ENCODE assay signal across 36 mouse cellular contexts in genomic region chr12:110726428-110726827, GRCm38 (mm10). TPM values are rescaled to one million over a fixed set of nuclear protein-coding genes. Genes with fewer than 3 reads are reported as not detected.
DNase-seq lines count a peak whose midpoint lies in the region; ATAC-seq and TF ChIP-seq lines count a peak whose summit lies in the region.
"Had no signal": no experiment of that assay in that cellular context is flagged by ENCODE, and none has a peak within 500 bp of the region (broad histone marks: within the 10 kb centered on the region; RNA-seq: fewer than 3 reads in every experiment).

No protein-coding gene starts in this region.

- WGBS in liver, postnatal 0 days (ENCODE audit: insufficient replicate concordance): 32% methylated on average over 1 of the region's 1 CpGs
- WGBS in hindbrain, embryonic 12.5 days: 58% methylated on average over 1 of the region's 1 CpGs
- WGBS in kidney, embryonic 14.5 days: 54% methylated on average over 1 of the region's 1 CpGs

- H3K27me3 ChIP-seq in liver, postnatal 0 days (ENCODE audit: insufficient read depth, low read length): no peaks in the 10 kb centered on the region
- H3K27me3 ChIP-seq in ES-Bruce4 (ENCODE audit: control insufficient read depth, insufficient read depth, low read length, poor library complexity, severe bottlenecking): no peaks in the 10 kb centered on the region
- peaks cover 3% of the 10 kb centered on the region; the same call in 1 of the 2 replicates for H3K27me3 ChIP-seq in hindbrain, embryonic 12.5 days
- no peaks in the 10 kb centered on the region for H3K27me3 ChIP-seq in kidney, embryonic 14.5 days (ENCODE audit: control insufficient read depth, insufficient read depth, low read length)
- H3K27me3 ChIP-seq: embryonic facial prominence, embryonic 15.5 days; heart, embryonic 15.5 days; intestine, embryonic 15.5 days; Patski had no signal

- no peak for ATAC-seq in liver, postnatal 0 days
- ATAC-seq in megakaryocyte-erythroid progenitor cell, adult 5-6 weeks (replicated peaks; ENCODE audit: low FRiP score, low TSS enrichment, poor library complexity, severe bottlenecking): peak; percentile 67; the same call in 1 of the 2 replicates
- ATAC-seq in hindbrain, embryonic 12.5 days (ENCODE audit: low FRiP score): no peak
- no peak for ATAC-seq in kidney, embryonic 14.5 days (ENCODE audit: low FRiP score, low TSS enrichment)
- ATAC-seq: activated CD4-positive, CD25-positive, alpha-beta regulatory T cell, adult 4 months; forebrain, embryonic 14.5 days; forebrain, postnatal 0 days; hindbrain, embryonic 16.5 days; intestine, embryonic 15.5 days; Patski had no signal

- no peak for DNase-seq in liver, postnatal 0 days
- DNase-seq in liver: no peak
- peak; percentile 75 for DNase-seq in R1 (ENCODE audit: low read depth, low spot score)
- no peak for DNase-seq in heart, postnatal 25 days (ENCODE audit: low spot score)
- DNase-seq: adrenal gland, postnatal 10 days; adrenal gland, postnatal 36 days; cerebellum, adult 11 months; cerebellum, adult 2 months; cerebellum, adult 9-11 months; cerebellum, postnatal 25 days; forebrain, postnatal 0 days; gastrocnemius, adult 2 months; gastrocnemius, postnatal 14 days; heart, adult 11 months; heart, postnatal 10 days; kidney, adult 2 months had no signal

- no peak overlapping the region for H3K9ac ChIP-seq in liver, postnatal 0 days (replicated peaks)
- no peak overlapping the region for H3K9ac ChIP-seq in ES-Bruce4 (ENCODE audit: low read depth, poor library complexity, severe bottlenecking)
- H3K9ac ChIP-seq in hindbrain, embryonic 12.5 days: no peak overlapping the region
- H3K9ac ChIP-seq in kidney, embryonic 14.5 days (ENCODE audit: low read depth, low read length): no peak overlapping the region
- H3K9ac ChIP-seq: embryonic facial prominence, embryonic 12.5 days; embryonic facial prominence, embryonic 15.5 days; forebrain, postnatal 0 days; heart, embryonic 15.5 days; hindbrain, embryonic 13.5 days; intestine, embryonic 15.5 days had no signal

- no peak overlapping the region for H3K4me2 ChIP-seq in liver, postnatal 0 days (ENCODE audit: low read depth, low read length)
- H3K4me2 ChIP-seq in hindbrain, embryonic 12.5 days (replicated peaks): no peak overlapping the region
- H3K4me2 ChIP-seq in kidney, embryonic 14.5 days (replicated peaks; ENCODE audit: low read depth, low read length): no peak overlapping the region
- H3K4me2 ChIP-seq: embryonic facial prominence, embryonic 12.5 days; embryonic facial prominence, embryonic 15.5 days; heart, embryonic 11.5 days; heart, embryonic 15.5 days; hindbrain, embryonic 13.5 days; intestine, embryonic 15.5 days had no signal

- H3K4me1 ChIP-seq in liver, postnatal 0 days (ENCODE audit: insufficient read depth): no peaks in the 10 kb centered on the region
- H3K4me1 ChIP-seq in ES-Bruce4 (ENCODE audit: control insufficient read depth, insufficient read depth, low read length): peaks cover 2% of the 10 kb centered on the region
- no peaks in the 10 kb centered on the region for H3K4me1 ChIP-seq in hindbrain, embryonic 12.5 days
- H3K4me1 ChIP-seq in kidney, embryonic 14.5 days (ENCODE audit: control insufficient read depth, insufficient read depth, low read length): no peaks in the 10 kb centered on the region
- H3K4me1 ChIP-seq: embryonic facial prominence, embryonic 15.5 days; heart, embryonic 15.5 days; hindbrain, embryonic 13.5 days; intestine, embryonic 15.5 days had no signal

- no peaks in the 10 kb centered on the region for H3K36me3 ChIP-seq in liver, postnatal 0 days (replicated peaks; ENCODE audit: insufficient read depth, low read length)
- H3K36me3 ChIP-seq in ES-Bruce4 (ENCODE audit: control insufficient read depth, insufficient read depth, low read length, poor library complexity, severe bottlenecking): no peaks in the 10 kb centered on the region
- H3K36me3 ChIP-seq in hindbrain, embryonic 12.5 days: no peaks in the 10 kb centered on the region
- no peaks in the 10 kb centered on the region for H3K36me3 ChIP-seq in kidney, embryonic 14.5 days (ENCODE audit: control insufficient read depth, insufficient read depth, low read length)
- H3K36me3 ChIP-seq: embryonic facial prominence, embryonic 12.5 days; embryonic facial prominence, embryonic 15.5 days; heart, embryonic 15.5 days; hindbrain, embryonic 13.5 days; intestine, embryonic 15.5 days had no signal

- intact Hi-C loops in heart, postnatal 25 days (cut with DNase I): no loop called here

- H3K9me3 ChIP-seq in liver, postnatal 0 days (ENCODE audit: low read length): no peaks in the 10 kb centered on the region
- peaks cover 11% of the 10 kb centered on the region for H3K9me3 ChIP-seq in ES-Bruce4 (replicated peaks; ENCODE audit: control insufficient read depth, insufficient read depth, low read length, poor library complexity, severe bottlenecking)
- H3K9me3 ChIP-seq in hindbrain, embryonic 12.5 days (replicated peaks): no peaks in the 10 kb centered on the region
- H3K9me3 ChIP-seq in kidney, embryonic 14.5 days (ENCODE audit: control insufficient read depth, low read length): no peaks in the 10 kb centered on the region
- H3K9me3 ChIP-seq: embryonic facial prominence, embryonic 12.5 days; embryonic facial prominence, embryonic 15.5 days; heart, embryonic 15.5 days; hindbrain, embryonic 13.5 days; intestine, embryonic 15.5 days had no signal

- no peak overlapping the region for H3K27ac ChIP-seq in liver, postnatal 0 days (ENCODE audit: low read depth)
- no peak overlapping the region for H3K27ac ChIP-seq in ES-Bruce4 (ENCODE audit: insufficient read depth, low read length)
- H3K27ac ChIP-seq in hindbrain, embryonic 12.5 days: no peak overlapping the region
- H3K27ac ChIP-seq in kidney, embryonic 14.5 days (ENCODE audit: low read depth, low read length): no peak overlapping the region
- H3K27ac ChIP-seq: embryonic facial prominence, embryonic 12.5 days; embryonic facial prominence, embryonic 15.5 days; gastrocnemius, adult 2 months; heart, embryonic 15.5 days; hindbrain, embryonic 13.5 days; intestine, embryonic 15.5 days had no signal

- TF ChIP-seq POLR2A in ES-Bruce4 (IDR thresholded peaks at IDR 0.05; ENCODE audit: insufficient read depth, low read length): no peak

- no peak for TF ChIP-seq EP300 in liver, postnatal 0 days (IDR thresholded peaks at IDR 0.05; ENCODE audit: low read depth)
- no peak for TF ChIP-seq EP300 in ES-Bruce4 (IDR thresholded peaks at IDR 0.05; ENCODE audit: insufficient read depth, low read depth, low read length)

- TF ChIP-seq CTCF in liver, postnatal 0 days (IDR thresholded peaks at IDR 0.05; ENCODE audit: low read depth): peak; percentile 13; the same call in 1 of the 2 replicates
- peak; percentile 3 for TF ChIP-seq CTCF in ES-Bruce4 (IDR thresholded peaks at IDR 0.05; ENCODE audit: low read depth, low read length)

- H3K4me3 ChIP-seq in liver, postnatal 0 days (ENCODE audit: low read depth, low read length): no peak overlapping the region
- no peak overlapping the region for H3K4me3 ChIP-seq in ES-Bruce4 (ENCODE audit: low read depth, low read length)
- H3K4me3 ChIP-seq in hindbrain, embryonic 12.5 days: no peak overlapping the region
- H3K4me3 ChIP-seq in kidney, embryonic 14.5 days (ENCODE audit: low read length): no peak overlapping the region
- H3K4me3 ChIP-seq: embryonic facial prominence, embryonic 12.5 days; embryonic facial prominence, embryonic 15.5 days; gastrocnemius, adult 2 months; heart, embryonic 15.5 days; hindbrain, embryonic 13.5 days; intestine, embryonic 15.5 days had no signal

RNA-seq across cellular contexts. Expression of gene Wdr20, which starts 11.3 kb away (rescaled TPM):
- polyA plus RNA-seq in liver, postnatal 0 days (2015; fragmentation: Nextera tagmentation; extraction: Ambion mirVana): 6.4 and 7.0 TPM in 2 replicates
- polyA plus RNA-seq in ES-Bruce4 (2011; ENCODE audit: insufficient read depth, insufficient read length, low read depth, missing spikeins): 32.7 and 36.4 TPM in 2 replicates
- total RNA-seq in megakaryocyte-erythroid progenitor cell, adult 5-6 weeks (2014; fragmentation: Nextera tagmentation): 19.0 and 42.1 TPM in 2 replicates
- total RNA-seq in megakaryocyte-erythroid progenitor cell, adult 5-6 weeks (2017): 29.1 and 29.5 TPM in 2 replicates
- polyA plus RNA-seq in hindbrain, embryonic 12.5 days (2016; fragmentation: Nextera tagmentation; extraction: Ambion mirVana): 31.3 and 32.9 TPM in 2 replicates
- total RNA-seq in heart, postnatal 25 days (2021): 10 to 100 TPM; 27.9 to 28.6 TPM
- polyA plus RNA-seq in kidney, embryonic 14.5 days (2014; fragmentation: Nextera tagmentation; extraction: Ambion mirVana): 17.8 and 24.5 TPM in 2 replicates

RNA-seq across cellular contexts. Expression of gene Hsp90aa1, which starts 23.9 kb away (rescaled TPM):
- polyA plus RNA-seq in liver, postnatal 0 days (2015; fragmentation: Nextera tagmentation; extraction: Ambion mirVana): 231 and 250 TPM in 2 replicates
- polyA plus RNA-seq in ES-Bruce4 (2011; ENCODE audit: insufficient read depth, insufficient read length, low read depth, missing spikeins): 4,323 and 4,421 TPM in 2 replicates
- 1,358 and 1,376 TPM in 2 replicates for total RNA-seq in megakaryocyte-erythroid progenitor cell, adult 5-6 weeks (2014; fragmentation: Nextera tagmentation)
- 3,639 and 4,695 TPM in 2 replicates for total RNA-seq in megakaryocyte-erythroid progenitor cell, adult 5-6 weeks (2017)
- 1,025 and 1,103 TPM in 2 replicates for polyA plus RNA-seq in hindbrain, embryonic 12.5 days (2016; fragmentation: Nextera tagmentation; extraction: Ambion mirVana)
- 100 to 1,000 TPM; 136 to 207 TPM for total RNA-seq in heart, postnatal 25 days (2021)
- 1,092 and 1,386 TPM in 2 replicates for polyA plus RNA-seq in kidney, embryonic 14.5 days (2014; fragmentation: Nextera tagmentation; extraction: Ambion mirVana)

RNA-seq across cellular contexts. Expression of gene 1700001K19Rik, which starts 44.0 kb away (rescaled TPM):
- polyA plus RNA-seq in liver, postnatal 0 days (2015; fragmentation: Nextera tagmentation; extraction: Ambion mirVana): not detected in 2 replicates
- not detected in 2 replicates for polyA plus RNA-seq in ES-Bruce4 (2011; ENCODE audit: insufficient read depth, insufficient read length, low read depth, missing spikeins)
- total RNA-seq in megakaryocyte-erythroid progenitor cell, adult 5-6 weeks (2014; fragmentation: Nextera tagmentation): not detected in 2 replicates
- not detected in 2 replicates for total RNA-seq in megakaryocyte-erythroid progenitor cell, adult 5-6 weeks (2017)
- not detected in 2 replicates for polyA plus RNA-seq in hindbrain, embryonic 12.5 days (2016; fragmentation: Nextera tagmentation; extraction: Ambion mirVana)
- not detected for total RNA-seq in heart, postnatal 25 days (2021)
- polyA plus RNA-seq in kidney, embryonic 14.5 days (2014; fragmentation: Nextera tagmentation; extraction: Ambion mirVana): not detected in 2 replicates
- total RNA-seq: adrenal gland, postnatal 10 days; adrenal gland, postnatal 36 days; common myeloid progenitor, adult 5-6 weeks; ES-E14; forebrain, postnatal 0 days; gastrocnemius, adult 2 months; gastrocnemius, postnatal 14 days; gastrocnemius, postnatal 4 days; heart, adult 8-10 months; heart, postnatal 10 days; hematopoietic stem cell, adult 5-6 weeks had no signal
- polyA plus RNA-seq: cerebellum, adult 2 months; embryonic facial prominence, embryonic 12.5 days; forebrain, embryonic 14.5 days; forebrain, postnatal 0 days; frontal cortex, adult 2 months; heart, embryonic 15.5 days; intestine, embryonic 15.5 days; kidney, adult 2 months had no signal
